Mouse (Mus musculus): ENCODE results near the gene Epha3. TPM values are rescaled to one million over a fixed set of nuclear protein-coding genes. Genes with fewer than 3 reads are reported as not detected.

Gene Epha3
- polyA plus RNA-seq, 1 experiment from 2014 or later = not detected

GRCm38 (mm10) chr16:63719235-63719634 is 144.7 kb downstream of the Epha3 start:
- POLR2A ChIA-PET = no interaction called here
- no peak for ATAC-seq
- no peak for TF ChIP-seq CTCF (IDR thresholded peaks at IDR 0.05)
- DNase-seq (ENCODE audit: low read depth, low spot score) = no peak
- no peaks in the 10 kb centered on the region for H3K27me3 ChIP-seq
- in situ Hi-C loops (cut with MboI; ENCODE audit: low pct_unique_long_range_greater_than_20kb) = no loop called here
- CTCF ChIA-PET = no interaction called here

GRCm38 (mm10) chr16:63717317-63717716 is 146.7 kb downstream of the Epha3 start:
- ChIA-PET POLR2A (no interaction called here), CTCF (no interaction called here)
- DNase-seq (ENCODE audit: low read depth, low spot score) (no peak), ATAC-seq (no peak)
- no peak for TF ChIP-seq CTCF (IDR thresholded peaks at IDR 0.05)
- no peaks in the 10 kb centered on the region for H3K27me3 ChIP-seq
- in situ Hi-C loops (cut with MboI; ENCODE audit: low pct_unique_long_range_greater_than_20kb) = no loop called here

- no peaks in the 10 kb centered on the region for H3K27me3 ChIP-seq
- no peak for ATAC-seq
- in situ Hi-C loops (cut with MboI; ENCODE audit: low pct_unique_long_range_greater_than_20kb) = no loop called here
- ChIA-PET POLR2A (no interaction called here), CTCF (no interaction called here)
- DNase-seq (ENCODE audit: low read depth, low spot score) = no peak
- TF ChIP-seq CTCF (IDR thresholded peaks at IDR 0.05) = no peak
Observed at GRCm38 (mm10) chr16:63706912-63707868, 156.8 kb downstream of the Epha3 start.

- DNase-seq (ENCODE audit: low read depth, low spot score) = no peak
- H3K27me3 ChIP-seq = peaks cover 5% of the 10 kb centered on the region
- no peak for ATAC-seq
- POLR2A ChIA-PET = no interaction called here
- in situ Hi-C loops (cut with MboI; ENCODE audit: low pct_unique_long_range_greater_than_20kb) = no loop called here
- CTCF ChIA-PET = no interaction called here
- no peak for TF ChIP-seq CTCF (IDR thresholded peaks at IDR 0.05)
Observed at GRCm38 (mm10) chr16:63689371-63689770, 174.6 kb downstream of the Epha3 start.

- ChIA-PET POLR2A (no interaction called here), CTCF (no interaction called here)
- TF ChIP-seq CTCF (IDR thresholded peaks at IDR 0.05) = no peak
- in situ Hi-C loops (cut with MboI; ENCODE audit: low pct_unique_long_range_greater_than_20kb) = no loop called here
- peaks cover 5% of the 10 kb centered on the region for H3K27me3 ChIP-seq
- DNase-seq (ENCODE audit: low read depth, low spot score) (no peak), ATAC-seq (no peak)
Observed at GRCm38 (mm10) chr16:63684211-63684610, 179.8 kb downstream of the Epha3 start.

- TF ChIP-seq CTCF (IDR thresholded peaks at IDR 0.05) = no peak
- ChIA-PET POLR2A (no interaction called here), CTCF (no interaction called here)
- DNase-seq (ENCODE audit: low read depth, low spot score) (no peak), ATAC-seq (no peak)
- H3K27me3 ChIP-seq = no peaks in the 10 kb centered on the region
- in situ Hi-C loops (cut with MboI; ENCODE audit: low pct_unique_long_range_greater_than_20kb) = no loop called here
Observed at GRCm38 (mm10) chr16:63674426-63674825, 189.5 kb downstream of the Epha3 start.

- POLR2A ChIA-PET = no interaction called here
- H3K27me3 ChIP-seq = no peaks in the 10 kb centered on the region
- DNase-seq (ENCODE audit: low read depth, low spot score) = no peak
- ATAC-seq = no peak
- no peak for TF ChIP-seq CTCF (IDR thresholded peaks at IDR 0.05)
- in situ Hi-C loops (cut with MboI; ENCODE audit: low pct_unique_long_range_greater_than_20kb) = no loop called here
- CTCF ChIA-PET = no interaction called here
Observed at GRCm38 (mm10) chr16:63673236-63673840, 190.6 kb downstream of the Epha3 start.

- ATAC-seq (no peak), DNase-seq (ENCODE audit: low read depth, low spot score) (no peak)
- in situ Hi-C loops (cut with MboI; ENCODE audit: low pct_unique_long_range_greater_than_20kb) = no loop called here
- ChIA-PET CTCF (no interaction called here), POLR2A (no interaction called here)
- no peak for TF ChIP-seq CTCF (IDR thresholded peaks at IDR 0.05)
- no peaks in the 10 kb centered on the region for H3K27me3 ChIP-seq
Observed at GRCm38 (mm10) chr16:63665897-63666464, 198.0 kb downstream of the Epha3 start.

GRCm38 (mm10) chr16:63658302-63658974 is 205.5 kb downstream of the Epha3 start:
- H3K27me3 ChIP-seq = peaks cover 7% of the 10 kb centered on the region
- no peak for DNase-seq (ENCODE audit: low read depth, low spot score)
- in situ Hi-C loops (cut with MboI; ENCODE audit: low pct_unique_long_range_greater_than_20kb) = no loop called here
- POLR2A ChIA-PET = no interaction called here
- CTCF ChIA-PET = no interaction called here
- no peak for TF ChIP-seq CTCF (IDR thresholded peaks at IDR 0.05)
- no peak for ATAC-seq

- in situ Hi-C loops (cut with MboI; ENCODE audit: low pct_unique_long_range_greater_than_20kb) = no loop called here
- peaks cover 7% of the 10 kb centered on the region for H3K27me3 ChIP-seq
- DNase-seq (ENCODE audit: low read depth, low spot score) (no peak), ATAC-seq (no peak)
- POLR2A ChIA-PET = no interaction called here
- TF ChIP-seq CTCF (IDR thresholded peaks at IDR 0.05) = no peak
- CTCF ChIA-PET = no interaction called here
Observed at GRCm38 (mm10) chr16:63657743-63658142, 206.2 kb downstream of the Epha3 start.

Data from Patski (cell line).